Mouse (Mus musculus) heart, embryonic 11.5 days (tissue): ENCODE measurements around the gene Actr10. TPM values are rescaled to one million over a fixed set of nuclear protein-coding genes. Genes with fewer than 3 reads are reported as not detected.

Experiments used
- ATAC-seq: fragments of 200-750 bp; cut with Nextera tagmentation; replicated peaks from 2 replicates; pipeline ENCODE4 v1.8.0; 2017; ENCODE audit warnings: moderate library complexity; ENCODE audit not compliant: insufficient number of reproducible peaks, low FRiP score, low TSS enrichment
- H3K27ac ChIP-seq: fragments of 300-500 bp; sonication (generic); 2 replicates; pipeline ENCODE4 v1.5.1; 2014; ENCODE audit warnings: mild to moderate bottlenecking, low read depth, low read length
- H3K27me3 ChIP-seq: fragments of 300-500 bp; sonication (generic); 2 replicates; pipeline ENCODE4 v1.6.1; 2014; ENCODE audit warnings: mild to moderate bottlenecking, low read length, mixed read lengths; ENCODE audit not compliant: control insufficient read depth, insufficient read depth
- H3K36me3 ChIP-seq: fragments of 300-500 bp; sonication (generic); 2 replicates; pipeline ENCODE4 v1.6.1; 2014; ENCODE audit warnings: mild to moderate bottlenecking, low read length, moderate library complexity, mixed read lengths; ENCODE audit not compliant: control insufficient read depth, insufficient read depth
- H3K4me1 ChIP-seq: fragments of 300-500 bp; sonication (generic); 2 replicates; pipeline ENCODE4 v1.6.1; 2014; ENCODE audit warnings: low read length; ENCODE audit not compliant: control insufficient read depth, insufficient read depth
- H3K4me2 ChIP-seq: fragments of 300-500 bp; sonication (generic); 2 replicates; pipeline ENCODE4 v1.6.1; 2014; ENCODE audit warnings: mild to moderate bottlenecking, moderate library complexity
- H3K4me3 ChIP-seq: fragments of 300-500 bp; sonication (generic); 2 replicates; pipeline ENCODE4 v1.5.1; 2014; ENCODE audit warnings: low read depth, low read length
- H3K9ac ChIP-seq: fragments of 300-500 bp; sonication (generic); 2 replicates; pipeline ENCODE4 v1.6.1; 2014; ENCODE audit warnings: mild to moderate bottlenecking, low read depth, low read length, moderate library complexity
- H3K9me3 ChIP-seq: fragments of 300-500 bp; sonication (generic); replicated peaks from 2 replicates; pipeline ENCODE4 v1.6.1; 2016; ENCODE audit warnings: low read length; ENCODE audit not compliant: control insufficient read depth
- WGBS: fragments of 180-500 bp; shearing (Covaris S2); extraction: QIAGEN DNeasy Blood & Tissue Kit; methylation state at CpG from one replicate; pipeline ENCODE4 v1.1.7; 2014; ENCODE audit not compliant: insufficient replicate concordance; 5-methylcytosine and 5-hydroxymethylcytosine counted together
- polyA plus RNA-seq: library from polyadenylated mRNA; unstranded; fragments of >200 nt; fragmentation: Nextera tagmentation; extraction: Ambion mirVana; gene quantifications from 2 replicates; pipeline ENCODE4 v1.2.1, GENCODE M21; 2014

The Actr10 gene
- polyA plus RNA-seq, 1 experiment from 2014 or later = 201 TPM

DNA sequence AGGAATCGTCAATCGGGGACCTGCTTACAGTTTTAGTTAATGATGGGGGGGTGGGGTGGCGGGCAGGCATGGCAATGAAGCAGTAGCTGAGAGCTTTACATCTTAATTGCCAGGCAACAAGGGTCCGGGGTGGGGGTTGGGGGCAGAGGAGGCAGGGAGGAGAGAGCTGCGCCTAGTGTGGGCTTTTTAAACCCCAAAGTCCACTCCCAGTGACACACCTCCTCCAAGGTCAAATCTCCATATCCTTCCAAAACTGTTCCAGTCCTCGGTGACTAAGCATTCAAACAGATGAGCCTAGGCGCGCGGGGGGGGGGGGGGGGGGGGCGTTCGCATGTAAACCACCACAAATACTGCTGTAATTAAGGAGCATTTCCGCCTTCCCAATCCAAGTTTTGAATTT is 507 bp upstream of the Actr10 start:
- H3K4me1 ChIP-seq = peaks cover 2% of the 10 kb centered on the region; the same call in 1 of the 2 replicates
- no peaks in the 10 kb centered on the region for H3K27me3 ChIP-seq
- peak overlapping the region; percentile 66 for H3K4me2 ChIP-seq
- WGBS = 45% methylated on average over 6 of the region's 12 CpGs
- no peaks in the 10 kb centered on the region for H3K9me3 ChIP-seq
- H3K27ac ChIP-seq = peak overlapping the region; percentile 93
- no peak for ATAC-seq
- peak overlapping the region; percentile 73; the same call in 1 of the 2 replicates for H3K9ac ChIP-seq
- H3K36me3 ChIP-seq = peaks cover 2% of the 10 kb centered on the region; the same call in 1 of the 2 replicates
- H3K4me3 ChIP-seq = peak overlapping the region; percentile 95

GRCm38 (mm10) chr12:70940806-70941205 is 3.1 kb downstream of the Actr10 start:
- Histone ChIP-seq H3K4me1 (peaks cover 2% of the 10 kb centered on the region; the same call in 1 of the 2 replicates), H3K9ac (no peak overlapping the region), H3K36me3 (peaks cover 8% of the 10 kb centered on the region), H3K27me3 (no peaks in the 10 kb centered on the region), H3K27ac (no peak overlapping the region), H3K9me3 (no peaks in the 10 kb centered on the region), H3K4me3 (no peak overlapping the region), H3K4me2 (no peak overlapping the region)
- ATAC-seq = no peak
- whole genome bisulfite sequencing = 97% methylated on average over 7 of the region's 7 CpGs

GRCm38 (mm10) chr12:70944181-70944580 is 6.5 kb downstream of the Actr10 start:
- Histone ChIP-seq H3K36me3 (peaks cover 14% of the 10 kb centered on the region), H3K4me1 (no peaks in the 10 kb centered on the region), H3K9me3 (no peaks in the 10 kb centered on the region), H3K9ac (no peak overlapping the region), H3K27me3 (no peaks in the 10 kb centered on the region), H3K27ac (no peak overlapping the region), H3K4me2 (no peak overlapping the region), H3K4me3 (no peak overlapping the region)
- ATAC-seq = no peak
- WGBS = 70% methylated on average over 5 of the region's 5 CpGs

DNA sequence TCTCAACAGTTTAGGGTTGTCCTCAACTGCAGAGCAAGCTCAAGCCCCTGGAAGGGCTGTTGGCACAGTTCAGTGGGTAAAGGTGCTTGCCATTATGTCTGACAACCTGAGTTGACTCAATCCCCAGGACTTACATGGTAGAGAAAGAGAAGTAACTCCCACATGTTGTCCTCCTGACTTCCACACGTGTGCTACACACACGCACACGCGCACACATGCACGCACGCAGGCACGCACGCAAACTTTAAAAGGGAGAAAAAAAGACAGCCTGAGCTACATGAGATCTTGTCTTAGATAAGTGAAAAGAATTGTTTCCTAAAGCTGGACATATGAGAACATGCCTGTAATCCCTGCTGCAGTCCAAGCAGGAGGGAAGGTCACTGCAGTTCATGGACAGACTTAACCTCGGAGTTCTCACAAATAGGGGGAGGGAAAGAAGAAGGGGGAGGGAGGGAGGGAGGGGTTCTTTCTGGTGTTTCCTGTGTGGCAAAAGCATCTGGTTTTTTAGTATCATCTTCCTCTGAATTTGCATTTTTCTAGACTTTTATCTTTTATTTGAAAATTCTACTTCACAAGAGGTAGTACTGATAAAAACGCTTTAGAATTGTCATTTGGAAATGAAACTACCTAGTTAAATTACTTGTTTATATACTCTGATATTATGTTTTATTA is 9.1 kb downstream of the Actr10 start:
- Histone ChIP-seq H3K9ac (no peak overlapping the region), H3K36me3 (peaks cover 12% of the 10 kb centered on the region), H3K4me1 (no peaks in the 10 kb centered on the region), H3K27ac (no peak overlapping the region), H3K9me3 (no peaks in the 10 kb centered on the region), H3K4me3 (no peak overlapping the region), H3K27me3 (no peaks in the 10 kb centered on the region), H3K4me2 (no peak overlapping the region)
- no peak for ATAC-seq
- 95% methylated on average over 10 of the region's 10 CpGs for WGBS

GRCm38 (mm10) chr12:70958640-70959039 is 21.0 kb downstream of the Actr10 start:
- no peaks in the 10 kb centered on the region for H3K27me3 ChIP-seq
- H3K9ac ChIP-seq = no peak overlapping the region
- no peak overlapping the region for H3K27ac ChIP-seq
- 72% methylated on average over 4 of the region's 4 CpGs for WGBS
- no peaks in the 10 kb centered on the region for H3K4me1 ChIP-seq
- no peak overlapping the region for H3K4me3 ChIP-seq
- peaks cover 38% of the 10 kb centered on the region for H3K36me3 ChIP-seq
- no peaks in the 10 kb centered on the region for H3K9me3 ChIP-seq
- H3K4me2 ChIP-seq = no peak overlapping the region
- ATAC-seq = no peak

DNA sequence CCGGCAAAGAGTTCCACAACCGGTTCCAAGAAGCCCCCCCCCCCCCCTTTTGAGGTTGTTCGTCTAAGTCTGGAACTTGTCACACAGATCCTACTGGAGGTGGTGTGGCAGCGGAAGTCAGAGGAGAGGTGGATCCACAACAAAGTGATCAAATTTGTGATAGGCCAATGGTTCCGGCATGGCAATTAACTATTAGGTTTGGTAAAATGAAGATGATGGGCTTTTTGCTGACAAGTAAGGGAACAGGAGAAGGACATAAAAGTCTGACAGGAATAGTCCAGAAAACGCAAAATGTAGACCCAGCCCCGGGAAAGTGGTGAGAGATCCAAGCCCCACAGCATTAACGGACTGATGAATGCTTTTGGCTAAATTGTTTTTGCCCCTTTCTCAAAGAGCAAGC is 29.9 kb downstream of the Actr10 start:
- Histone ChIP-seq H3K27ac (peak overlapping the region; percentile 92), H3K9ac (no peak overlapping the region), H3K4me2 (peak overlapping the region; percentile 64), H3K4me1 (0 out of 2 replicates have a peak, but pooled peaks cover 2% of the 10 kb centered on the region), H3K4me3 (peak overlapping the region; percentile 63), H3K27me3 (no peaks in the 10 kb centered on the region), H3K36me3 (peaks cover 11% of the 10 kb centered on the region; the same call in 1 of the 2 replicates), H3K9me3 (no peaks in the 10 kb centered on the region)
- no peak for ATAC-seq
- 35% methylated on average over 8 of the region's 8 CpGs for WGBS

- Histone ChIP-seq H3K4me2 (peak overlapping the region; percentile 64), H3K9me3 (no peaks in the 10 kb centered on the region), H3K9ac (peak overlapping the region; percentile 84), H3K4me1 (0 out of 2 replicates have a peak, but pooled peaks cover 2% of the 10 kb centered on the region), H3K4me3 (peak overlapping the region; percentile 63), H3K36me3 (peaks cover 7% of the 10 kb centered on the region; the same call in 1 of the 2 replicates), H3K27ac (peak overlapping the region; percentile 92), H3K27me3 (no peaks in the 10 kb centered on the region)
- peak; percentile 79; the same call in 1 of the 2 replicates for ATAC-seq
- WGBS = under 1% methylated on average over 35 of the region's 35 CpGs
These were observed 30.6 kb downstream of the Actr10 start for GRCm38 (mm10) chr12:70968141-70968790.

GRCm38 (mm10) chr12:70968791-70969307 is 31.2 kb downstream of the Actr10 start:
- peak overlapping the region; percentile 64 for H3K4me2 ChIP-seq
- H3K27me3 ChIP-seq = no peaks in the 10 kb centered on the region
- H3K9ac ChIP-seq = peak overlapping the region; percentile 84; the same call in 1 of the 2 replicates
- ATAC-seq = no peak; the same call in 1 of the 2 replicates
- 0 out of 2 replicates have a peak, but pooled peaks cover 2% of the 10 kb centered on the region for H3K4me1 ChIP-seq
- no peaks in the 10 kb centered on the region for H3K9me3 ChIP-seq
- peak overlapping the region; percentile 92 for H3K27ac ChIP-seq
- 1% methylated on average over 15 of the region's 15 CpGs for WGBS
- peaks cover 2% of the 10 kb centered on the region; the same call in 1 of the 2 replicates for H3K36me3 ChIP-seq
- H3K4me3 ChIP-seq = peak overlapping the region; percentile 63
